Mouse (Mus musculus) fat pad, adult 2 months (tissue): ENCODE data around the gene BC067074.
"Not testable (repeated sequence)": the region's sequence is repeated elsewhere in the genome, so short reads cannot be mapped to it uniquely, and the experiment has no call there.

Experiments
- DNase-seq: peaks from one replicate; pipeline ENCODE4 v3.0.0-alpha.2; 2011; ENCODE audit warnings: low read depth, low spot score; ENCODE audit errors: extremely low read depth

The BC067074 gene

GRCm38 (mm10) chr13:113374084-113374405 lies 81.1 kb downstream of the BC067074 start:
- DNase-seq, result no peak

GRCm38 (mm10) chr13:113377631-113378030 lies 84.7 kb downstream of the BC067074 start:
- DNase-seq, result no peak

GRCm38 (mm10) chr13:113378980-113379410 lies 86.0 kb downstream of the BC067074 start:
- no peak for DNase-seq

GRCm38 (mm10) chr13:113379766-113380309 lies 86.9 kb downstream of the BC067074 start:
- no peak for DNase-seq

GRCm38 (mm10) chr13:113381710-113382109 lies 88.8 kb downstream of the BC067074 start:
- DNase-seq, result no peak

- no peak for DNase-seq
Measured at GRCm38 (mm10) chr13:113382201-113382600, 89.2 kb downstream of the BC067074 start.

GRCm38 (mm10) chr13:113382770-113383169 lies 89.8 kb downstream of the BC067074 start:
- DNase-seq, result not testable (repeated sequence)

GRCm38 (mm10) chr13:113393386-113393785 lies 100.4 kb downstream of the BC067074 start:
- DNase-seq, result no peak

- DNase-seq, result no peak
Measured at GRCm38 (mm10) chr13:113394591-113394990, 101.6 kb downstream of the BC067074 start.

- no peak for DNase-seq
Measured at GRCm38 (mm10) chr13:113397006-113397520, 104.1 kb downstream of the BC067074 start.

- DNase-seq, result no peak
Measured at GRCm38 (mm10) chr13:113401373-113402010, 108.5 kb downstream of the BC067074 start.

GRCm38 (mm10) chr13:113403706-113404105 lies 110.7 kb downstream of the BC067074 start:
- DNase-seq, result no peak

GRCm38 (mm10) chr13:113404172-113404571 lies 111.2 kb downstream of the BC067074 start:
- no peak for DNase-seq

GRCm38 (mm10) chr13:113409941-113410340 lies 117.0 kb downstream of the BC067074 start:
- DNase-seq, result no peak

- no peak for DNase-seq
Measured at GRCm38 (mm10) chr13:113415527-113415926, 122.6 kb downstream of the BC067074 start.

GRCm38 (mm10) chr13:113416986-113417385 lies 124.0 kb downstream of the BC067074 start:
- DNase-seq, result no peak

- no peak for DNase-seq
Measured at GRCm38 (mm10) chr13:113417757-113418483, 125.0 kb downstream of the BC067074 start.

GRCm38 (mm10) chr13:113418632-113419031 lies 125.7 kb downstream of the BC067074 start:
- DNase-seq, result no peak

GRCm38 (mm10) chr13:113421472-113421871 lies 128.5 kb downstream of the BC067074 start:
- DNase-seq, result no peak

- DNase-seq, result no peak
Measured at GRCm38 (mm10) chr13:113423825-113424224, 130.9 kb downstream of the BC067074 start.

- DNase-seq, result no peak
Measured at GRCm38 (mm10) chr13:113425907-113426306, 132.9 kb downstream of the BC067074 start.
